Mouse (Mus musculus) naive thymus-derived CD4-positive, alpha-beta T cell, adult 5 months (primary cell): ENCODE results near the gene Crybb2. TPM values are rescaled to one million over a fixed set of nuclear protein-coding genes. Genes with fewer than 3 reads are reported as not detected.

ENCODE experiments used
- polyA plus RNA-seq: library from polyadenylated mRNA; unstranded; fragments of 100-300 nt; shearing (Covaris generic); gene quantifications from one replicate; pipeline ENCODE4 v1.2.1, GENCODE M21; 2017

Gene Crybb2
- polyA plus RNA-seq: not detected

DNA sequence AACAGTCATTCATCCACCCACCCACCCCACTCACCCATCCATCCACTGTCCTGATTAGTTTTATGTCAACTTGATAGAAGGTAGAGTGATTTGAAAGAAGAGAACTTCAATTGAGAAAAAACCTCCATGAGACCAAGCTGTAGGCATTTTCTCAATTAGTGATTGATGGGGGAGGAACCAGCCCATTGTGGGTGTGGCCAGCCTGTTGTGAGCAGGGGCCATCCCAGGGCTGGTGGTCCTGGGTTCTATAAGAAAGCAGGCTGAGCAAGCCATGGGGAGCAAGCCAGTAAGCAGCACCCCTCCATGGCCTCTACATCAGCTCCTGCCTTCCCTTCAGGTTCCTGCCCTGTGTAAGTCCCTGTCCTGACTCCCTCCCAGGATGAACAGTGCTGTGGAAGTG is at the start of gene Crybb2:
Crybb2 (minus strand) TSS at position 101 of the 400 bp plus-strand sequence.

DNA sequence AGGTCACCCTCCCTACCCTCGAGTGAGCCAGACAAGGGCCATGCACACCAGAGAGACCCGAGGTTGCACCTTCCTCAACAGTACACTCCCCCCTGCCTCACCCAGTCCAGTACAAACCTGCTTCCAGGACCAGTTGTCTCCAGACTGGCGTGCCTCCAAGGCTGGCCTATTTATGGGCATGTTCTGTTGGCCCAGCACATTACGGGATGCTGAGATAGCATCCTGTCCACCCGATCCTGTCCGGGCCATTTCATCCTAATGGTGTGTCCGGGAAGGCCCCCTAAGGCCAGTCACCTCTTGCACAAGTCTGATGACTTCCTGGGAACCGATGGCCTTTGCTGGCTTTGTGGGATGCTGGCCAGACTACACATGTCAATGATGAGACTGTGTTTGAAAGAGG is 11.5 kb upstream of the Crybb2 start, which contains the start of gene Crybb3:
Crybb3 (minus strand) TSS at position 146 of the 400 bp plus-strand sequence.

GRCm38 (mm10) chr5:113015236-113016061 is 54.5 kb downstream of the Crybb2 start, which contains the start of gene Grk3:
Gene Grk3, minus strand, starts transcription at chr5:113015791.

Other genes starting within 250 kb of the Crybb2 start
- not detected for gene Myo18b, start 173.8 kb downstream of the Crybb2 start, polyA plus RNA-seq
- gene Grk3, start 54.3 kb downstream of the Crybb2 start, polyA plus RNA-seq: not detected
- not detected for gene Crybb3, start 11.5 kb upstream of the Crybb2 start, polyA plus RNA-seq
- 0.10 TPM for gene 2900026A02Rik, start 151.1 kb upstream of the Crybb2 start, polyA plus RNA-seq
- not detected for gene Tmem211, start 156.8 kb upstream of the Crybb2 start, polyA plus RNA-seq
- gene Sgsm1, start 240.7 kb upstream of the Crybb2 start, polyA plus RNA-seq: not detected